Mouse (Mus musculus) megakaryocyte, embryonic 14.5 days (primary cell): Measurements from ENCODE around the gene Cfap44.

Experiments used
- FLI1 ChIP-seq: IDR thresholded peaks from 2 replicates; pipeline ENCODE4 v1.6.1; 2012; ENCODE audit warnings: low read length, inconsistent platforms, mixed read lengths
- GATA1 ChIP-seq: IDR thresholded peaks from 3 replicates; pipeline ENCODE4 v1.6.1; 2012; ENCODE audit warnings: mixed read lengths, low read length, inconsistent platforms, borderline replicate concordance

DNA sequence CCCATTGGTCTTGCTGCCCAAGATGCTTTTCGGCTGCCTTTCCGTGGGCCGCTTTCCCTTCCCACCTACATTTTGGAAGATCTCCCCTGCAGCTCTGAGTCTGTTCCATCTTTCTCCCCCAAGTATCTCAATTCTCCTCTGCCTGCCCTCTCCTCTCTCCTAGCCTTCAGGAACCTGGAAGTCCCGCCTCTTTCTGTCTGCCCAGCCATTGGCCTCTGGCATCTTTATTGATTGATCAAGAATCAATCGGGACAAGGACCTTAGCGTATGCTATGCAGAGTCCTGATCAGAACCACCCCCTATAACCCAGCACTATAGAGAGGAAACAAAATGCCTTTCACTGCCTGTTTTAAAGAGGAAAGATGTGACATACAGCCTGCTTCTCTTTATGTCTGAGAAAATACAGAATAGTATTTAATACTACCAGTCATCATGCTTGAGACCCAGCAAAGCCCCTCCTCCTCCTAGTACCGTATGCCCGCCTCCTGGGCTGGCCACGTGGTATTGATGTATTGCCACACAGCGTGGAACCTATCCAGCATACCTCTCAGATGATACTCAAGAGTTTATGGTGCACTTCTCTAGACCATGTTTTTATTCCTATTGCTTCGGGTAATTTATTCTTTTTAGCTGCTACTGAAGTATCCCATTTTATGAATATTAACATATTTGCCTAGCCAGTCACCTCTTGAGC, 81.2 kb downstream of the Cfap44 start:
- TF ChIP-seq GATA1 (no peak), FLI1 (no peak)
